Mouse (Mus musculus): ENCODE measurements around the gene Phip. TPM values are rescaled to one million over a fixed set of nuclear protein-coding genes. Genes with fewer than 3 reads are reported as not detected.

Phip gene
- polyA plus RNA-seq, 1 experiment from 2014 or later, result 122 TPM

GRCm38 (mm10) chr9:82861316-82861715, 114.0 kb downstream of the Phip start:
- no peaks in the 10 kb centered on the region for H3K9me3 ChIP-seq
- DNase-seq (ENCODE audit: low spot score), result no peak
- H3K27ac ChIP-seq (replicated peaks), result no peak overlapping the region
- peaks cover 11% of the 10 kb centered on the region for H3K36me3 ChIP-seq (replicated peaks)
- no peak overlapping the region for H3K4me3 ChIP-seq
- H3K27me3 ChIP-seq (replicated peaks; ENCODE audit: low read depth, poor library complexity, severe bottlenecking), result no peaks in the 10 kb centered on the region
- H3K4me1 ChIP-seq, result no peaks in the 10 kb centered on the region
- WGBS, result 91% methylated on average over 4 of the region's 4 CpGs

DNA sequence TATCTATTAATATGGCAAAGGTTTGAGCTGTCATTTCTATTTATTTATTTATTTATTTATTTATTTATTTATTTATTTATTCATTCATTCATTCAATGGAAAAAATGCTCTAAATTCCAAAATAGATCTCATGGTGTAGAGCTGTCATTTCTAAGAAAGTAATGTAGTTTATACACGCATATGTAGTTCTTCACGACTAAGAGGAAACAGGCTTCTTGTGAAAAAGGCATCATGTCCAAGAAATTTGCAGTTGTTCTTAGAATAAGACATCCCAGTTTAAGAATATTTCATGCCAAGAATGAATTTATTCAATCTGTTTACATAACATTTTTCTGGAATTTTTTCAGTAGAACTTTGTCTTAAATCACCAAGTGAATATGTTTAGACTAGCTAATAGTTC, 114.5 kb downstream of the Phip start:
- no peaks in the 10 kb centered on the region for H3K4me1 ChIP-seq
- H3K4me3 ChIP-seq, result no peak overlapping the region
- H3K27me3 ChIP-seq (replicated peaks; ENCODE audit: low read depth, poor library complexity, severe bottlenecking), result no peaks in the 10 kb centered on the region
- DNase-seq (ENCODE audit: low spot score), result no peak
- H3K9me3 ChIP-seq, result no peaks in the 10 kb centered on the region
- WGBS, result 95% methylated on average over 2 of the region's 2 CpGs
- no peak overlapping the region for H3K27ac ChIP-seq (replicated peaks)
- H3K36me3 ChIP-seq (replicated peaks), result peaks cover 6% of the 10 kb centered on the region; the same call in 1 of the 2 replicates

DNA sequence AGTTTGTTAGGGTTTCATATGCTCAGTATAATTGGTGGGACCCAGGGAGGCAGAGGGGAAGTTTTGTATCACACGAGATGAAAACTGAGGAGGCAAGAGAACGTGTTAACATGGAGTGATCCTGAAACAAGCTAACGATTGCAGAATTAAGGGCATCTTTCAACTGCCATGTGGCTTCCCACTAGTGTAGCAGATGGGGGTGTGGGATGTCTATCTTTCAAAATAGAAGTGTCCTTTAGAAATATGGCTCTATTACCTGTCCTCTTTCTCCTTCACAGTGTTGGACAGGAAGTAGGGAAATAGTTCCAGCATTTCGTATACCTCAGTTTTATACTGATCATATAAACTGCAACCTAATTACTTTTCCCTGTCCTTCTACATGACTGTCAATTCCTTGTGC, 119.1 kb downstream of the Phip start:
- WGBS, result 85% methylated on average over 4 of the region's 4 CpGs
- H3K36me3 ChIP-seq (replicated peaks), result no peaks in the 10 kb centered on the region
- no peaks in the 10 kb centered on the region for H3K4me1 ChIP-seq
- H3K27ac ChIP-seq (replicated peaks), result no peak overlapping the region
- no peaks in the 10 kb centered on the region for H3K9me3 ChIP-seq
- H3K27me3 ChIP-seq (replicated peaks; ENCODE audit: low read depth, poor library complexity, severe bottlenecking), result no peaks in the 10 kb centered on the region
- no peak overlapping the region for H3K4me3 ChIP-seq
- no peak for DNase-seq (ENCODE audit: low spot score)

GRCm38 (mm10) chr9:82854973-82855614, 120.2 kb downstream of the Phip start:
- WGBS, result 46% methylated on average over 3 of the region's 3 CpGs
- DNase-seq (ENCODE audit: low spot score), result no peak
- H3K4me1 ChIP-seq, result no peaks in the 10 kb centered on the region
- H3K36me3 ChIP-seq (replicated peaks), result no peaks in the 10 kb centered on the region
- no peak overlapping the region for H3K27ac ChIP-seq (replicated peaks)
- no peak overlapping the region for H3K4me3 ChIP-seq
- H3K27me3 ChIP-seq (replicated peaks; ENCODE audit: low read depth, poor library complexity, severe bottlenecking), result no peaks in the 10 kb centered on the region
- H3K9me3 ChIP-seq, result no peaks in the 10 kb centered on the region

- no peaks in the 10 kb centered on the region for H3K27me3 ChIP-seq (replicated peaks; ENCODE audit: low read depth, poor library complexity, severe bottlenecking)
- 52% methylated on average over 2 of the region's 2 CpGs for WGBS
- no peaks in the 10 kb centered on the region for H3K9me3 ChIP-seq
- H3K36me3 ChIP-seq (replicated peaks), result no peaks in the 10 kb centered on the region
- H3K27ac ChIP-seq (replicated peaks), result no peak overlapping the region
- no peak overlapping the region for H3K4me3 ChIP-seq
- DNase-seq (ENCODE audit: low spot score), result no peak
- no peaks in the 10 kb centered on the region for H3K4me1 ChIP-seq
Measured at GRCm38 (mm10) chr9:82854040-82854439, 121.3 kb downstream of the Phip start.

- no peaks in the 10 kb centered on the region for H3K4me1 ChIP-seq
- no peak overlapping the region for H3K27ac ChIP-seq (replicated peaks)
- H3K4me3 ChIP-seq, result no peak overlapping the region
- no peaks in the 10 kb centered on the region for H3K9me3 ChIP-seq
- no peaks in the 10 kb centered on the region for H3K27me3 ChIP-seq (replicated peaks; ENCODE audit: low read depth, poor library complexity, severe bottlenecking)
- peaks cover 58% of the 10 kb centered on the region for H3K36me3 ChIP-seq (replicated peaks)
- 92% methylated on average over 4 of the region's 4 CpGs for WGBS
- no peak for DNase-seq (ENCODE audit: low spot score)
Measured at GRCm38 (mm10) chr9:82842671-82843070, 132.6 kb downstream of the Phip start.

GRCm38 (mm10) chr9:82835921-82836320, 139.4 kb downstream of the Phip start:
- WGBS, result 88% methylated on average over 6 of the region's 6 CpGs

DNA sequence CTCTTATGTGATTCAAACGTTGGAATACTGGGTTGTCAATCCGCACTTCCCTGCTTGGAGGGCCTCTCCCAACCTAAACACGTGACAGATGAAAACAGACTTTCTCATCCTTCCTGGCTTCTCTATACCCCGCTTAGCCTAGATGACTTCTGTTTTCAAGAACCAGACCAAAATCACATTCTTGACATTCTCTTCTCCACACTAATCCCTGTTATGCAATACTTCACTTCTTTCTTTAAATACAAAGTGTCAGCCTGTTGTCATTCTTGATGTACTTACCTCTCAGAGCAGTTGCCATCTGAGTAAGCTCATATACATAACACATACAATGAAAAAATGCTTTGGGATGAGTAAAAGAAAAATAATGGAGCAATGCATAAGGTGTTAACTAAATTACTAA, 143.4 kb downstream of the Phip start:
- Histone ChIP-seq H3K4me3 (no peak overlapping the region), H3K27me3 (replicated peaks; ENCODE audit: low read depth, poor library complexity, severe bottlenecking) (no peaks in the 10 kb centered on the region), H3K36me3 (replicated peaks) (peaks cover 4% of the 10 kb centered on the region; the same call in 1 of the 2 replicates), H3K27ac (replicated peaks) (no peak overlapping the region), H3K9me3 (no peaks in the 10 kb centered on the region), H3K4me1 (peaks cover 19% of the 10 kb centered on the region)
- WGBS, result 61% methylated on average over 4 of the region's 4 CpGs
- no peak for DNase-seq (ENCODE audit: low spot score)

More at GRCm38 (mm10) chr9:82835921-82836320, 139.4 kb downstream of the Phip start:
- Histone ChIP-seq H3K36me3 (replicated peaks) (peaks cover 31% of the 10 kb centered on the region), H3K4me3 (no peak overlapping the region), H3K4me1 (peaks cover 8% of the 10 kb centered on the region), H3K27ac (replicated peaks) (no peak overlapping the region), H3K9me3 (no peaks in the 10 kb centered on the region), H3K27me3 (replicated peaks; ENCODE audit: low read depth, poor library complexity, severe bottlenecking) (no peaks in the 10 kb centered on the region)
- DNase-seq (ENCODE audit: low spot score), result no peak

- Histone ChIP-seq H3K9me3 (no peaks in the 10 kb centered on the region), H3K27me3 (replicated peaks; ENCODE audit: low read depth, poor library complexity, severe bottlenecking) (no peaks in the 10 kb centered on the region), H3K4me3 (peak overlapping the region; percentile 85), H3K4me1 (peaks cover 19% of the 10 kb centered on the region), H3K36me3 (replicated peaks) (peaks cover 10% of the 10 kb centered on the region), H3K27ac (replicated peaks) (peak overlapping the region; percentile 95)
- DNase-seq (ENCODE audit: low spot score), result peak; percentile 94
- WGBS, result under 1% methylated on average over 65 of the region's 65 CpGs
Measured at GRCm38 (mm10) chr9:82829693-82830430, 145.5 kb downstream of the Phip start.

DNA sequence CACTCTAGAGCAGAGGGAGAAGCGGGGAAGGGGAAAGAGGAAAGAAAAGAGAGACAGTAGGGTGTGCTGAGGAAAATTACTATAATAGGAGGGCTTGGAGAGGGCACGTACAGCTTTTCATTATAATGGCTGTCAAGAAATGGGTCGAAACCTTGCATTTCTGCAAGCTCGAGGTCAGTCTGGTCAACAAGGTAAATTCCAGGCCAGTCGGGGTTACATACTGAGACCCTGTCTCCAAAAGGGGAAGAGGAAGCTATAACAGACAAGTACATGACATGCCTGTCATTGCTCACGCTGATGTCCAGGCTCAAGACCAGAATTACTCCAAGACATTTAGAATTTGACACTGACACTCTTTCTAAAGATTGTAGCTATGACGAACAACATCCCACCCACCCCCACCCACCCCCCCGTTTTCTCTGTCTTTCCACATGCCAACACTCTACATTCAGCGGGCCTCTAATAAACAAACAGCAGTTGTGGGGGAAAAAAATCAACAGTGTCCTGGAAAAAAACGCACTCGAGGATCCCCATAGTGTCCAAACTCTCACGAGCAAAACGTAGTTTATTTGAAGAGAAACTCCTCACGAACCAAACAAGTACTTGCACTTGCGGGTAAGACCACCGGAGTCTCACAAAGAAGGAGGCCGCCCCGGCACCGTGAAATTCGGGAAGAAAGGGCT, 146.2 kb downstream of the Phip start, which contains the start of gene Irak1bp1:
Irak1bp1 (plus strand) TSS at position 534 of the 683 bp plus-strand sequence.
- Histone ChIP-seq H3K4me1 (peaks cover 19% of the 10 kb centered on the region), H3K27me3 (replicated peaks; ENCODE audit: low read depth, poor library complexity, severe bottlenecking) (no peaks in the 10 kb centered on the region), H3K36me3 (replicated peaks) (peaks cover 10% of the 10 kb centered on the region), H3K9me3 (no peaks in the 10 kb centered on the region), H3K27ac (replicated peaks) (peak within 1 kb of the TSS; percentile 95), H3K4me3 (peak within 1 kb of the TSS; percentile 85)
- WGBS, result 13% methylated on average over 20 of the region's 20 CpGs
- no peak for DNase-seq (ENCODE audit: low spot score)

DNA sequence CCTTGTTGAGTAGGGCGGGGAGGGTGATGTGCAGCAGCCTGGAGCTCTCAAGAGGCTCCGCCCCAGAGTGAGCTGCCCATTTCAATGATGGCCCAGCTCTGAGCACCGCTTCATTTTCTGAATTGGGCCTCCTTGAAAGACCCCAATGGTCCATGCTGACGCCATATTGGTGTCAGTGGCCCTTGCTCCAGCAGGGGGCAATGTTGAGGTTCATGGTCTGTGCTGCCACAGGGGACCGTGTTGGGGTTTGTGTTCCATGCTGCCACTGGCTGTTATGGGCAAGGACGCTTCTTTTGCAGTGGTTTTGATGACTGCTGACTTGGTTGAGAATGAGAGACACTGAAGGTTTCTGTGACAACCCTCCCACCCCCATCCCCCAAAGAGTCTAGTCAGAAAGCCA, 148.9 kb downstream of the Phip start:
- H3K4me3 ChIP-seq, result no peak overlapping the region
- H3K9me3 ChIP-seq, result 0 out of 2 replicates have a peak, but pooled peaks cover 3% of the 10 kb centered on the region
- no peak for DNase-seq (ENCODE audit: low spot score)
- no peaks in the 10 kb centered on the region for H3K27me3 ChIP-seq (replicated peaks; ENCODE audit: low read depth, poor library complexity, severe bottlenecking)
- no peak overlapping the region for H3K27ac ChIP-seq (replicated peaks)
- H3K36me3 ChIP-seq (replicated peaks), result peaks cover 6% of the 10 kb centered on the region
- 91% methylated on average over 6 of the region's 6 CpGs for WGBS
- peaks cover 14% of the 10 kb centered on the region for H3K4me1 ChIP-seq
